Mouse (Mus musculus): ENCODE results near the gene Trf. TPM values are rescaled to one million over a fixed set of nuclear protein-coding genes. Genes with fewer than 3 reads are reported as not detected.
"Not testable (repeated sequence)": the region's sequence is repeated elsewhere in the genome, so short reads cannot be mapped to it uniquely, and the experiment has no call there.

Trf gene
- total RNA-seq, 2 experiments from 2014 or later, result 83.7 to 98.7 TPM

GRCm38 (mm10) chr9:103163806-103164205 lies 66.4 kb downstream of the Trf start:
- no peak for ATAC-seq (replicated peaks; ENCODE audit: poor library complexity, severe bottlenecking)

DNA sequence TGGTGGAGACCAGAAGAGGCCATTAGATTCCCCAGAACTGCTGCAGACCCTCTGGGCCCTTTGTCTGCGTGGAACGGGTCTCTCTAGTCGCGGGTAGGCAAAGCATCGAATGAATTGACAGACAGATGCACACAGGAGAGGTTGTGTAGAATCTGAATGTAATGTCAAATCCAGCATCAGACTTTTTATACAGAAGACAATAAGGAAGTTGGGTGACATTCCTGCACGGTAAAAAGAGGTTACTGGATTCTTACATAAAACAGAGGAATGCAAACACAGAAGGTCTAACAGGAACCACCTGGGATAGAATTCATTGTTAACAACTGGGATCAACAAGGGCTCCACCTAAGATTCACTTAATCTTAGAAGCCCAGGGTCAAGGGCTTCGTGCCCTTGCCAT lies 75.1 kb downstream of the Trf start:
- ATAC-seq (replicated peaks; ENCODE audit: poor library complexity, severe bottlenecking), result not testable (repeated sequence)

GRCm38 (mm10) chr9:103154568-103154967 lies 75.7 kb downstream of the Trf start:
- ATAC-seq (replicated peaks; ENCODE audit: poor library complexity, severe bottlenecking), result no peak

Other genes starting within 250 kb of the Trf start
- gene Slco2a1, start 241.7 kb downstream of the Trf start, total RNA-seq (2014; fragmentation: Nextera tagmentation), result not detected in 2 replicates
- gene Slco2a1, start 241.7 kb downstream of the Trf start, total RNA-seq (2017), result not detected in 2 replicates
- 0.11 and 0.23 TPM in 2 replicates for gene Rab6b, start 118.7 kb downstream of the Trf start, total RNA-seq (2014; fragmentation: Nextera tagmentation)
- gene Rab6b, start 118.7 kb downstream of the Trf start, total RNA-seq (2017), result 0.15 and 0.17 TPM in 2 replicates
- gene Srprb, start 28.3 kb downstream of the Trf start, total RNA-seq (2014; fragmentation: Nextera tagmentation), result 34.0 and 34.8 TPM in 2 replicates
- gene Srprb, start 28.3 kb downstream of the Trf start, total RNA-seq (2017), result 24.4 and 24.6 TPM in 2 replicates
- gene Gm20425, start 137 bp downstream of the Trf start, total RNA-seq (2014; fragmentation: Nextera tagmentation), result 0.17 TPM in 1 of 2 replicates, not detected in the other
- 1.4 TPM in 1 of 2 replicates, not detected in the other for gene Gm20425, start 137 bp downstream of the Trf start, total RNA-seq (2017)
- not detected in 2 replicates for gene 1300017J02Rik, start 74.6 kb upstream of the Trf start, total RNA-seq (2014; fragmentation: Nextera tagmentation)
- 0.04 TPM in 1 of 2 replicates, not detected in the other for gene 1300017J02Rik, start 74.6 kb upstream of the Trf start, total RNA-seq (2017)
- gene Topbp1, start 74.8 kb upstream of the Trf start, total RNA-seq (2014; fragmentation: Nextera tagmentation), result 154 and 214 TPM in 2 replicates
- gene Topbp1, start 74.8 kb upstream of the Trf start, total RNA-seq (2017), result 211 and 230 TPM in 2 replicates
- 111 and 118 TPM in 2 replicates for gene Cdv3, start 135.4 kb upstream of the Trf start, total RNA-seq (2014; fragmentation: Nextera tagmentation)
- 171 and 197 TPM in 2 replicates for gene Cdv3, start 135.4 kb upstream of the Trf start, total RNA-seq (2017)
- gene Bfsp2, start 250.0 kb upstream of the Trf start, total RNA-seq (2014; fragmentation: Nextera tagmentation), result 3.1 TPM in 1 of 2 replicates, not detected in the other
- 1.2 TPM in 1 of 2 replicates, not detected in the other for gene Bfsp2, start 250.0 kb upstream of the Trf start, total RNA-seq (2017)

Data from granulocyte monocyte progenitor cell, adult 5-6 weeks (primary cell).